In genomic region chr14:73732161-73732560, GRCm38 (mm10) we compare ENCODE assay signal across 11 mouse cellular contexts.
A peak's percentile ranks its signal among the peaks of the same experiment; 100 is the strongest.
DNase-seq lines count a peak whose midpoint lies in the region; ATAC-seq lines count a peak whose summit lies in the region.
"Had no signal": no experiment of that assay in that cellular context is flagged by ENCODE, and none has a peak within 500 bp of the region (broad histone marks: within the 10 kb centered on the region; RNA-seq: fewer than 3 reads in every experiment).

No protein-coding gene starts in this region.

- peak; percentile 3 for DNase-seq in cerebellum, adult 9-10 months
- DNase-seq in cerebellum, adult 11 months = no peak
- peak; percentile 5 for DNase-seq in testis, postnatal 14 days (ENCODE audit: low spot score)
- no peak for DNase-seq in testis, postnatal 10 days (ENCODE audit: low spot score)
- DNase-seq in left cerebral cortex, postnatal 14 days (ENCODE audit: low spot score in 2 of 2) = peak; percentile 52 to 65
- no peak for DNase-seq in liver
- DNase-seq: cerebellum, postnatal 36 days had no signal

- ATAC-seq in megakaryocyte progenitor cell, adult 5-6 weeks (replicated peaks; ENCODE audit: poor library complexity) = no peak
- ATAC-seq in monocyte, adult 5-6 weeks (replicated peaks; ENCODE audit: insufficient number of reproducible peaks, low FRiP score, low TSS enrichment, poor library complexity, severe bottlenecking) = no peak
- ATAC-seq: intestine, embryonic 16.5 days; lung, postnatal 0 days had no signal

- intact Hi-C loops in left cerebral cortex, postnatal 14 days (cut with DNase I) = no loop called here

Comparison
In these comparisons a context has a peak if more than half of its experiments do, and no peak if none do; other contexts are left out.
1. DNase-seq: peak in cerebellum, adult 9-10 months (single experiment), testis, postnatal 14 days (single experiment) and left cerebral cortex, postnatal 14 days (2 of 2); none in cerebellum, adult 11 months (single experiment), testis, postnatal 10 days (single experiment) and liver (single experiment).